Mouse (Mus musculus) liver, embryonic 14.5 days (tissue): ENCODE results near the gene Rab3il1. TPM values are rescaled to one million over a fixed set of nuclear protein-coding genes. Genes with fewer than 3 reads are reported as not detected.

Experiments
- ATAC-seq: fragments of 200-750 bp; cut with Nextera tagmentation; 2 replicates; pipeline ENCODE4 v1.8.0; 2017; ENCODE audit warnings: moderate number of reproducible peaks, mild to moderate bottlenecking, moderate library complexity; ENCODE audit not compliant: insufficient read depth
- DNase-seq, 3 experiments: peaks; one replicate each; pipeline ENCODE4 v3.0.0-alpha.2; 2012 to 2013; ENCODE audit warnings: low read depth in 3 of 3, low spot score in 3 of 3
- H3K27ac ChIP-seq: fragments of 300-500 bp; sonication (generic); 2 replicates; pipeline ENCODE4 v1.5.1; 2014; ENCODE audit warnings: moderate library complexity, mild to moderate bottlenecking, control low read depth, inconsistent platforms
- H3K27me3 ChIP-seq: fragments of 300-500 bp; sonication (generic); 2 replicates; pipeline ENCODE4 v1.6.1; 2014; ENCODE audit warnings: mild to moderate bottlenecking, low read length, moderate library complexity; ENCODE audit not compliant: control insufficient read depth, insufficient read depth
- H3K36me3 ChIP-seq: fragments of 300-500 bp; sonication (generic); replicated peaks from 2 replicates; pipeline ENCODE4 v1.6.1; 2014; ENCODE audit warnings: low read depth; ENCODE audit not compliant: control insufficient read depth, insufficient read depth
- H3K4me1 ChIP-seq, 2 experiments: fragments of 200-500 bp in 1 of 2; fragments of 300-500 bp in 1 of 2; sonication (generic) in 1 of 2; replicated peaks; 2 replicates each; pipeline ENCODE4 v1.6.1; 2012 to 2014; ENCODE audit warnings: antibody characterized with exemption in 1 of 2, inconsistent platforms in 1 of 2, low read length in 1 of 2; ENCODE audit not compliant: control insufficient read depth in 2 of 2, insufficient read depth in 2 of 2
- H3K4me2 ChIP-seq: fragments of 300-500 bp; sonication (generic); 2 replicates; pipeline ENCODE4 v1.6.1; 2014; ENCODE audit warnings: low read depth, mild to moderate bottlenecking, control low read depth, moderate library complexity
- H3K4me3 ChIP-seq, 2 experiments: fragments of 200-500 bp in 1 of 2; fragments of 300-500 bp in 1 of 2; sonication (generic) in 1 of 2; 2 replicates each; pipeline ENCODE4 v1.5.1; 2012 to 2014; ENCODE audit warnings: low read depth in 2 of 2, low read length in 2 of 2, mild to moderate bottlenecking in 2 of 2, control low read depth in 1 of 2, inconsistent platforms in 1 of 2, moderate library complexity in 1 of 2; ENCODE audit not compliant: insufficient read depth in 1 of 2
- H3K9ac ChIP-seq: fragments of 300-500 bp; sonication (generic); replicated peaks from 2 replicates; pipeline ENCODE4 v1.6.1; 2014; ENCODE audit warnings: mild to moderate bottlenecking, control low read depth, moderate library complexity
- H3K9me3 ChIP-seq: fragments of 300-500 bp; sonication (generic); 2 replicates; pipeline ENCODE4 v1.6.1; 2016; ENCODE audit warnings: low read length, mixed read lengths; ENCODE audit not compliant: control insufficient read depth
- CTCF ChIP-seq: IDR thresholded peaks from 2 replicates; pipeline ENCODE4 v1.5.1; 2016; ENCODE audit warnings: antibody characterized with exemption, low read depth, control low read depth
- EP300 ChIP-seq: IDR thresholded peaks from 2 replicates; pipeline ENCODE4 v1.6.1; 2016; ENCODE audit warnings: antibody characterized with exemption, low read depth
- WGBS: fragments of 180-500 bp; shearing (Covaris S2); extraction: QIAGEN DNeasy Blood & Tissue Kit; methylation state at CpG from one replicate; pipeline ENCODE4 v1.1.7; 2014; ENCODE audit not compliant: insufficient replicate concordance; 5-methylcytosine and 5-hydroxymethylcytosine counted together
- polyA plus RNA-seq, 2 experiments: library from polyadenylated mRNA; depleted of rRNA in 1 of 2; stranded (reverse) in 1 of 2; unstranded in 1 of 2; fragments of >200 nt; fragmentation: Nextera tagmentation in 1 of 2; extraction: Ambion mirVana in 1 of 2; gene quantifications; 2 replicates each; pipeline versions ENCODE4 v1.2.1 to v1.2.3; 2012 to 2014

Rab3il1 gene
- polyA plus RNA-seq, 2 experiments, result 122 to 240 TPM

- Histone ChIP-seq H3K4me2 (no peak overlapping the region), H3K27ac (no peak overlapping the region), H3K27me3 (no peaks in the 10 kb centered on the region), H3K4me3 (no peak overlapping the region), H3K9me3 (no peaks in the 10 kb centered on the region), H3K4me1 (peaks cover 0 to 2% of the 10 kb centered on the region in 2 experiments; a peak in 1 of 4 replicates), H3K36me3 (no peaks in the 10 kb centered on the region), H3K9ac (no peak overlapping the region)
- TF ChIP-seq EP300 (no peak), CTCF (peak; percentile 88)
- ATAC-seq (peak; percentile 56; the same call in 1 of the 2 replicates), DNase-seq (no peak)
- 19% methylated on average over 3 of the region's 3 CpGs for WGBS
These were observed 1.1 kb upstream of the Rab3il1 start for GRCm38 (mm10) chr19:10000330-10000729.

- DNase-seq (no peak), ATAC-seq (no peak)
- H3K9ac ChIP-seq, result no peak overlapping the region
- H3K4me2 ChIP-seq, result no peak overlapping the region
- no peaks in the 10 kb centered on the region for H3K36me3 ChIP-seq
- no peak overlapping the region for H3K4me3 ChIP-seq
- 93% methylated on average over 1 of the region's 1 CpGs for WGBS
- H3K27me3 ChIP-seq, result no peaks in the 10 kb centered on the region
- no peak for TF ChIP-seq EP300
- no peak overlapping the region for H3K27ac ChIP-seq
- H3K9me3 ChIP-seq, result no peaks in the 10 kb centered on the region
- peaks cover 0 to 2% of the 10 kb centered on the region in 2 experiments; a peak in 1 of 4 replicates for H3K4me1 ChIP-seq
These were observed 2.2 kb downstream of the Rab3il1 start for GRCm38 (mm10) chr19:10003696-10004095.

- TF ChIP-seq EP300 (no peak), CTCF (no peak)
- ATAC-seq (no peak), DNase-seq (no peak)
- no peak overlapping the region for H3K9ac ChIP-seq
- H3K4me3 ChIP-seq, result no peak overlapping the region
- WGBS, result 48% methylated on average over 1 of the region's 1 CpGs
- H3K36me3 ChIP-seq, result no peaks in the 10 kb centered on the region; the same call in 1 of the 2 replicates
- no peak overlapping the region for H3K27ac ChIP-seq
- no peaks in the 10 kb centered on the region for H3K27me3 ChIP-seq
- H3K4me2 ChIP-seq, result no peak overlapping the region
- peaks cover 25 to 34% of the 10 kb centered on the region in 2 experiments for H3K4me1 ChIP-seq
- H3K9me3 ChIP-seq, result no peaks in the 10 kb centered on the region
These were observed 9.9 kb downstream of the Rab3il1 start for GRCm38 (mm10) chr19:10011408-10011807.

GRCm38 (mm10) chr19:10012827-10013278 is 11.4 kb downstream of the Rab3il1 start:
- DNase-seq (no peak), ATAC-seq (no peak)
- peak overlapping the region; percentile 100 for H3K4me2 ChIP-seq
- WGBS, result 68% methylated on average over 6 of the region's 6 CpGs
- H3K27me3 ChIP-seq, result no peaks in the 10 kb centered on the region
- peak overlapping the region; percentile 99 for H3K27ac ChIP-seq
- H3K4me1 ChIP-seq, result peaks cover 25 to 48% of the 10 kb centered on the region in 2 experiments
- TF ChIP-seq EP300 (no peak), CTCF (no peak)
- peak overlapping the region; percentile 100 for H3K9ac ChIP-seq
- H3K36me3 ChIP-seq, result no peaks in the 10 kb centered on the region; the same call in 1 of the 2 replicates
- no peak overlapping the region for H3K4me3 ChIP-seq
- no peaks in the 10 kb centered on the region for H3K9me3 ChIP-seq

GRCm38 (mm10) chr19:10013348-10013747 is 11.9 kb downstream of the Rab3il1 start:
- Histone ChIP-seq H3K4me3 (peak overlapping the region in 1 of 2 experiments; percentile 12; a peak in 1 of 4 replicates), H3K4me1 (peaks cover 26 to 49% of the 10 kb centered on the region in 2 experiments), H3K27me3 (no peaks in the 10 kb centered on the region), H3K36me3 (peaks cover 2% of the 10 kb centered on the region), H3K9ac (peak overlapping the region; percentile 100), H3K27ac (peak overlapping the region; percentile 99), H3K4me2 (peak overlapping the region; percentile 100), H3K9me3 (no peaks in the 10 kb centered on the region)
- TF ChIP-seq EP300 (no peak), CTCF (no peak)
- ATAC-seq (no peak), DNase-seq (no peak)
- whole genome bisulfite sequencing, result 36% methylated on average over 3 of the region's 3 CpGs
